Mouse (Mus musculus) forebrain, embryonic 14.5 days (tissue): ENCODE measurements around the gene Wdr45b. TPM values are rescaled to one million over a fixed set of nuclear protein-coding genes. Genes with fewer than 3 reads are reported as not detected.
"Not testable (repeated sequence)": the region's sequence is repeated elsewhere in the genome, so short reads cannot be mapped to it uniquely, and the experiment has no call there.

Experiments used
- ATAC-seq: fragments of 200-750 bp; cut with Nextera tagmentation; 2 replicates; pipeline ENCODE4 v1.8.0; 2017; ENCODE audit warnings: mild to moderate bottlenecking, moderate library complexity
- DNase-seq: peaks from one replicate; pipeline ENCODE4 v3.0.0-alpha.2; 2015; ENCODE audit warnings: low spot score
- H3K27ac ChIP-seq: fragments of 300-500 bp; sonication (generic); 2 replicates; pipeline ENCODE4 v1.5.1; 2014; ENCODE audit warnings: low read depth, mild to moderate bottlenecking, control low read depth, low read length, moderate library complexity
- H3K27me3 ChIP-seq: fragments of 300-500 bp; sonication (generic); replicated peaks from 2 replicates; pipeline ENCODE4 v1.6.1; 2014; ENCODE audit warnings: low read length, control low read depth, mixed read lengths; ENCODE audit not compliant: control insufficient read depth, insufficient read depth
- H3K36me3 ChIP-seq: fragments of 300-500 bp; sonication (generic); 2 replicates; pipeline ENCODE4 v1.6.1; 2014; ENCODE audit warnings: low read length, control low read depth; ENCODE audit not compliant: control insufficient read depth, insufficient read depth
- H3K4me1 ChIP-seq: fragments of 300-500 bp; sonication (generic); 2 replicates; pipeline ENCODE4 v1.6.1; 2014; ENCODE audit warnings: antibody characterized with exemption, low read length, control low read depth; ENCODE audit not compliant: control insufficient read depth, insufficient read depth
- H3K4me2 ChIP-seq: fragments of 300-500 bp; sonication (generic); 2 replicates; pipeline ENCODE4 v1.6.1; 2014; ENCODE audit warnings: mild to moderate bottlenecking, control low read depth, low read length
- H3K4me3 ChIP-seq: fragments of 300-500 bp; sonication (generic); 2 replicates; pipeline ENCODE4 v1.5.1; 2014; ENCODE audit warnings: low read depth, low read length, control low read depth
- H3K9ac ChIP-seq: fragments of 300-500 bp; sonication (generic); 2 replicates; pipeline ENCODE4 v1.6.1; 2014; ENCODE audit warnings: mild to moderate bottlenecking, low read length, control low read depth, moderate library complexity
- H3K9me3 ChIP-seq: fragments of 300-500 bp; sonication (generic); replicated peaks from 2 replicates; pipeline ENCODE4 v1.6.1; 2016; ENCODE audit warnings: low read length, control low read depth, mixed read lengths; ENCODE audit not compliant: control insufficient read depth
- WGBS: fragments of 180-500 bp; shearing (Covaris S2); extraction: QIAGEN DNeasy Blood & Tissue Kit; methylation state at CpG from one replicate; pipeline ENCODE4 v1.1.7; 2014; 5-methylcytosine and 5-hydroxymethylcytosine counted together
- polyA plus RNA-seq: library from polyadenylated mRNA; unstranded; fragments of >200 nt; fragmentation: Nextera tagmentation; extraction: Ambion mirVana; gene quantifications from 2 replicates; pipeline ENCODE4 v1.2.1, GENCODE M21; 2014

Gene Wdr45b
- polyA plus RNA-seq, 1 experiment from 2014 or later = 119 TPM

- WGBS = 85% methylated on average over 6 of the region's 6 CpGs
- no peak for DNase-seq
These were observed 16.2 kb upstream of the Wdr45b start for GRCm38 (mm10) chr11:121370337-121370994.

GRCm38 (mm10) chr11:121369622-121370021 lies 15.4 kb upstream of the Wdr45b start:
- Histone ChIP-seq H3K4me3 (no peak overlapping the region), H3K4me1 (no peaks in the 10 kb centered on the region), H3K4me2 (no peak overlapping the region), H3K27ac (no peak overlapping the region), H3K36me3 (no peaks in the 10 kb centered on the region), H3K9me3 (no peaks in the 10 kb centered on the region), H3K9ac (no peak overlapping the region), H3K27me3 (no peaks in the 10 kb centered on the region)
- DNase-seq (peak; percentile 36), ATAC-seq (no peak)
- WGBS = 71% methylated on average over 6 of the region's 6 CpGs

More at GRCm38 (mm10) chr11:121370337-121370994, 16.2 kb upstream of the Wdr45b start:
- H3K27ac ChIP-seq = no peak overlapping the region
- no peak for ATAC-seq
- no peaks in the 10 kb centered on the region for H3K4me1 ChIP-seq
- no peak overlapping the region for H3K9ac ChIP-seq
- H3K4me2 ChIP-seq = no peak overlapping the region
- no peak overlapping the region for H3K4me3 ChIP-seq
- no peaks in the 10 kb centered on the region for H3K9me3 ChIP-seq
- H3K36me3 ChIP-seq = no peaks in the 10 kb centered on the region
- no peaks in the 10 kb centered on the region for H3K27me3 ChIP-seq

- no peaks in the 10 kb centered on the region for H3K27me3 ChIP-seq
- ATAC-seq (no peak), DNase-seq (no peak)
- no peak overlapping the region for H3K4me2 ChIP-seq
- H3K9ac ChIP-seq = no peak overlapping the region
- no peaks in the 10 kb centered on the region for H3K4me1 ChIP-seq
- H3K9me3 ChIP-seq = no peaks in the 10 kb centered on the region
- H3K27ac ChIP-seq = no peak overlapping the region
- 90% methylated on average over 1 of the region's 1 CpGs for WGBS
- H3K36me3 ChIP-seq = no peaks in the 10 kb centered on the region
- H3K4me3 ChIP-seq = no peak overlapping the region
These were observed 14.5 kb upstream of the Wdr45b start for GRCm38 (mm10) chr11:121368731-121369130.

- ATAC-seq (no peak), DNase-seq (no peak)
- Histone ChIP-seq H3K36me3 (no peaks in the 10 kb centered on the region), H3K9ac (no peak overlapping the region), H3K4me3 (no peak overlapping the region), H3K4me2 (no peak overlapping the region), H3K9me3 (no peaks in the 10 kb centered on the region), H3K4me1 (no peaks in the 10 kb centered on the region), H3K27me3 (no peaks in the 10 kb centered on the region), H3K27ac (no peak overlapping the region)
- 70% methylated on average over 5 of the region's 5 CpGs for WGBS
These were observed 13.0 kb upstream of the Wdr45b start for GRCm38 (mm10) chr11:121367170-121367707.

GRCm38 (mm10) chr11:121362212-121362611 lies 8.0 kb upstream of the Wdr45b start:
- 37% methylated on average over 5 of the region's 5 CpGs for WGBS
- Histone ChIP-seq H3K9me3 (no peaks in the 10 kb centered on the region), H3K4me2 (no peak overlapping the region), H3K27ac (no peak overlapping the region), H3K9ac (no peak overlapping the region), H3K4me3 (no peak overlapping the region), H3K4me1 (no peaks in the 10 kb centered on the region), H3K36me3 (no peaks in the 10 kb centered on the region), H3K27me3 (no peaks in the 10 kb centered on the region)
- DNase-seq (no peak), ATAC-seq (no peak)

- peaks cover 17% of the 10 kb centered on the region for H3K4me1 ChIP-seq
- H3K27me3 ChIP-seq = no peaks in the 10 kb centered on the region
- WGBS = 3% methylated on average over 38 of the region's 41 CpGs
- peak overlapping the region; percentile 70 for H3K27ac ChIP-seq
- ATAC-seq (no peak), DNase-seq (peak; percentile 19)
- no peaks in the 10 kb centered on the region for H3K9me3 ChIP-seq
- peak overlapping the region; percentile 92 for H3K9ac ChIP-seq
- H3K4me2 ChIP-seq = peak overlapping the region; percentile 92
- H3K36me3 ChIP-seq = peaks cover 2% of the 10 kb centered on the region
- peak overlapping the region; percentile 96 for H3K4me3 ChIP-seq
These were observed 737 bp downstream of the Wdr45b start for GRCm38 (mm10) chr11:121353326-121354090.

GRCm38 (mm10) chr11:121348727-121349126 lies 5.5 kb downstream of the Wdr45b start:
- 94% methylated on average over 3 of the region's 3 CpGs for whole genome bisulfite sequencing
- peaks cover 11% of the 10 kb centered on the region for H3K4me1 ChIP-seq
- not testable (repeated sequence) for DNase-seq, H3K27me3 ChIP-seq, ATAC-seq, H3K4me3 ChIP-seq, H3K9ac ChIP-seq, H3K4me2 ChIP-seq, H3K27ac ChIP-seq, H3K9me3 ChIP-seq
- H3K36me3 ChIP-seq = peaks cover 28% of the 10 kb centered on the region

GRCm38 (mm10) chr11:121348166-121348565 lies 6.1 kb downstream of the Wdr45b start:
- Histone ChIP-seq H3K4me2 (no peak overlapping the region), H3K27me3 (no peaks in the 10 kb centered on the region), H3K4me3 (no peak overlapping the region), H3K4me1 (peaks cover 8% of the 10 kb centered on the region), H3K9me3 (no peaks in the 10 kb centered on the region), H3K27ac (no peak overlapping the region), H3K9ac (no peak overlapping the region), H3K36me3 (peaks cover 28% of the 10 kb centered on the region)
- ATAC-seq (no peak), DNase-seq (no peak)
- WGBS = 92% methylated on average over 2 of the region's 2 CpGs

- DNase-seq (no peak), ATAC-seq (no peak)
- 82% methylated on average over 2 of the region's 2 CpGs for WGBS
- no peak overlapping the region for H3K4me2 ChIP-seq
- H3K4me1 ChIP-seq = no peaks in the 10 kb centered on the region
- no peak overlapping the region for H3K27ac ChIP-seq
- H3K9ac ChIP-seq = no peak overlapping the region
- no peak overlapping the region for H3K4me3 ChIP-seq
- H3K36me3 ChIP-seq = peaks cover 28% of the 10 kb centered on the region
- no peaks in the 10 kb centered on the region for H3K9me3 ChIP-seq
- no peaks in the 10 kb centered on the region for H3K27me3 ChIP-seq
These were observed 7.2 kb downstream of the Wdr45b start for GRCm38 (mm10) chr11:121347036-121347435.
